Mouse (Mus musculus): ENCODE data around the gene Bnc2. TPM values are rescaled to one million over a fixed set of nuclear protein-coding genes. Genes with fewer than 3 reads are reported as not detected.

Gene Bnc2
- total and polyA plus RNA-seq, 3 experiments: 0.55 TPM; not detected in 2

GRCm38 (mm10) chr4:84639166-84639565 is 35.9 kb downstream of the Bnc2 start:
- H3K4me3 ChIP-seq (ENCODE audit: low read depth, low read length): no peak overlapping the region
- H3K36me3 ChIP-seq (replicated peaks): no peaks in the 10 kb centered on the region
- DNase-seq (ENCODE audit: low spot score): no peak
- TF ChIP-seq TAL1 (conservative IDR thresholded peaks at IDR 0.05; ENCODE audit: low read depth, low read length) (no peak), POLR2AphosphoS5 (IDR thresholded peaks at IDR 0.05; ENCODE audit: insufficient replicate concordance, low read depth, low read length) (no peak), CTCF (IDR thresholded peaks at IDR 0.05; ENCODE audit: low read depth, low read length) (no peak), GATA1 (IDR thresholded peaks at IDR 0.05; ENCODE audit: borderline replicate concordance, low read length) (no peak), GATA2 (IDR thresholded peaks at IDR 0.05; ENCODE audit: borderline replicate concordance, low read depth, low read length) (no peak)
- ATAC-seq (ENCODE audit: extremely low read depth, insufficient number of reproducible peaks, low FRiP score, poor library complexity, severe bottlenecking): no peak
- H3K9me3 ChIP-seq (replicated peaks): peaks cover 18% of the 10 kb centered on the region
- H3K4me1 ChIP-seq (ENCODE audit: insufficient read depth, low read depth, low read length): no peaks in the 10 kb centered on the region
- no peaks in the 10 kb centered on the region for H3K27me3 ChIP-seq (ENCODE audit: insufficient read depth, low read length)

GRCm38 (mm10) chr4:84637641-84638040 is 37.4 kb downstream of the Bnc2 start:
- H3K4me1 ChIP-seq (ENCODE audit: insufficient read depth, low read depth, low read length): no peaks in the 10 kb centered on the region
- H3K9me3 ChIP-seq (replicated peaks): peaks cover 28% of the 10 kb centered on the region
- TF ChIP-seq CTCF (IDR thresholded peaks at IDR 0.05; ENCODE audit: low read depth, low read length): no peak
- TF ChIP-seq POLR2AphosphoS5 (IDR thresholded peaks at IDR 0.05; ENCODE audit: insufficient replicate concordance, low read depth, low read length): no peak
- TF ChIP-seq GATA1 (IDR thresholded peaks at IDR 0.05; ENCODE audit: borderline replicate concordance, low read length): no peak
- no peak for TF ChIP-seq GATA2 (IDR thresholded peaks at IDR 0.05; ENCODE audit: borderline replicate concordance, low read depth, low read length)
- TF ChIP-seq TAL1 (conservative IDR thresholded peaks at IDR 0.05; ENCODE audit: low read depth, low read length): no peak
- H3K27me3 ChIP-seq (ENCODE audit: insufficient read depth, low read length): no peaks in the 10 kb centered on the region
- H3K36me3 ChIP-seq (replicated peaks): no peaks in the 10 kb centered on the region
- H3K4me3 ChIP-seq (ENCODE audit: low read depth, low read length): no peak overlapping the region
- no peak for ATAC-seq (ENCODE audit: extremely low read depth, insufficient number of reproducible peaks, low FRiP score, poor library complexity, severe bottlenecking)
- no peak for DNase-seq (ENCODE audit: low spot score)

GRCm38 (mm10) chr4:84634751-84635150 is 40.3 kb downstream of the Bnc2 start:
- Histone ChIP-seq H3K9me3 (replicated peaks) (peaks cover 21% of the 10 kb centered on the region), H3K36me3 (replicated peaks) (no peaks in the 10 kb centered on the region), H3K27me3 (ENCODE audit: insufficient read depth, low read length) (no peaks in the 10 kb centered on the region), H3K4me3 (ENCODE audit: low read depth, low read length) (no peak overlapping the region), H3K4me1 (ENCODE audit: insufficient read depth, low read depth, low read length) (no peaks in the 10 kb centered on the region)
- ATAC-seq (ENCODE audit: extremely low read depth, insufficient number of reproducible peaks, low FRiP score, poor library complexity, severe bottlenecking): no peak
- TF ChIP-seq GATA2 (IDR thresholded peaks at IDR 0.05; ENCODE audit: borderline replicate concordance, low read depth, low read length) (no peak), TAL1 (conservative IDR thresholded peaks at IDR 0.05; ENCODE audit: low read depth, low read length) (no peak), CTCF (IDR thresholded peaks at IDR 0.05; ENCODE audit: low read depth, low read length) (no peak), GATA1 (IDR thresholded peaks at IDR 0.05; ENCODE audit: borderline replicate concordance, low read length) (no peak), POLR2AphosphoS5 (IDR thresholded peaks at IDR 0.05; ENCODE audit: insufficient replicate concordance, low read depth, low read length) (no peak)
- no peak for DNase-seq (ENCODE audit: low spot score)

- Histone ChIP-seq H3K4me1 (ENCODE audit: insufficient read depth, low read depth, low read length) (no peaks in the 10 kb centered on the region), H3K36me3 (replicated peaks) (no peaks in the 10 kb centered on the region), H3K4me3 (ENCODE audit: low read depth, low read length) (no peak overlapping the region), H3K9me3 (replicated peaks) (peaks cover 21% of the 10 kb centered on the region), H3K27me3 (ENCODE audit: insufficient read depth, low read length) (no peaks in the 10 kb centered on the region)
- no peak for ATAC-seq (ENCODE audit: extremely low read depth, insufficient number of reproducible peaks, low FRiP score, poor library complexity, severe bottlenecking)
- no peak for DNase-seq (ENCODE audit: low spot score)
- TF ChIP-seq GATA1 (IDR thresholded peaks at IDR 0.05; ENCODE audit: borderline replicate concordance, low read length): no peak
- TF ChIP-seq CTCF (IDR thresholded peaks at IDR 0.05; ENCODE audit: low read depth, low read length): no peak
- no peak for TF ChIP-seq POLR2AphosphoS5 (IDR thresholded peaks at IDR 0.05; ENCODE audit: insufficient replicate concordance, low read depth, low read length)
- TF ChIP-seq TAL1 (conservative IDR thresholded peaks at IDR 0.05; ENCODE audit: low read depth, low read length): no peak
- no peak for TF ChIP-seq GATA2 (IDR thresholded peaks at IDR 0.05; ENCODE audit: borderline replicate concordance, low read depth, low read length)
These were observed 41.1 kb downstream of the Bnc2 start for GRCm38 (mm10) chr4:84633991-84634390.

- TF ChIP-seq GATA1 (IDR thresholded peaks at IDR 0.05; ENCODE audit: borderline replicate concordance, low read length) (no peak), POLR2AphosphoS5 (IDR thresholded peaks at IDR 0.05; ENCODE audit: insufficient replicate concordance, low read depth, low read length) (no peak), GATA2 (IDR thresholded peaks at IDR 0.05; ENCODE audit: borderline replicate concordance, low read depth, low read length) (no peak), CTCF (IDR thresholded peaks at IDR 0.05; ENCODE audit: low read depth, low read length) (no peak), TAL1 (conservative IDR thresholded peaks at IDR 0.05; ENCODE audit: low read depth, low read length) (no peak)
- no peak for ATAC-seq (ENCODE audit: extremely low read depth, insufficient number of reproducible peaks, low FRiP score, poor library complexity, severe bottlenecking)
- peaks cover 21% of the 10 kb centered on the region for H3K9me3 ChIP-seq (replicated peaks)
- no peaks in the 10 kb centered on the region for H3K36me3 ChIP-seq (replicated peaks)
- H3K4me3 ChIP-seq (ENCODE audit: low read depth, low read length): no peak overlapping the region
- H3K27me3 ChIP-seq (ENCODE audit: insufficient read depth, low read length): no peaks in the 10 kb centered on the region
- no peaks in the 10 kb centered on the region for H3K4me1 ChIP-seq (ENCODE audit: insufficient read depth, low read depth, low read length)
- no peak for DNase-seq (ENCODE audit: low spot score)
These were observed 42.0 kb downstream of the Bnc2 start for GRCm38 (mm10) chr4:84632832-84633789.

GRCm38 (mm10) chr4:84627616-84628015 is 47.5 kb downstream of the Bnc2 start:
- H3K4me3 ChIP-seq (ENCODE audit: low read depth, low read length): no peak overlapping the region
- no peaks in the 10 kb centered on the region for H3K4me1 ChIP-seq (ENCODE audit: insufficient read depth, low read depth, low read length)
- peaks cover 5% of the 10 kb centered on the region; the same call in 1 of the 2 replicates for H3K9me3 ChIP-seq (replicated peaks)
- DNase-seq (ENCODE audit: low spot score) (no peak), ATAC-seq (ENCODE audit: extremely low read depth, insufficient number of reproducible peaks, low FRiP score, poor library complexity, severe bottlenecking) (no peak)
- no peaks in the 10 kb centered on the region for H3K36me3 ChIP-seq (replicated peaks)
- TF ChIP-seq GATA1 (IDR thresholded peaks at IDR 0.05; ENCODE audit: borderline replicate concordance, low read length): no peak
- H3K27me3 ChIP-seq (ENCODE audit: insufficient read depth, low read length): no peaks in the 10 kb centered on the region

Data from G1E (cell line).